Mouse (Mus musculus): ENCODE measurements around the gene Inf2.

DNA sequence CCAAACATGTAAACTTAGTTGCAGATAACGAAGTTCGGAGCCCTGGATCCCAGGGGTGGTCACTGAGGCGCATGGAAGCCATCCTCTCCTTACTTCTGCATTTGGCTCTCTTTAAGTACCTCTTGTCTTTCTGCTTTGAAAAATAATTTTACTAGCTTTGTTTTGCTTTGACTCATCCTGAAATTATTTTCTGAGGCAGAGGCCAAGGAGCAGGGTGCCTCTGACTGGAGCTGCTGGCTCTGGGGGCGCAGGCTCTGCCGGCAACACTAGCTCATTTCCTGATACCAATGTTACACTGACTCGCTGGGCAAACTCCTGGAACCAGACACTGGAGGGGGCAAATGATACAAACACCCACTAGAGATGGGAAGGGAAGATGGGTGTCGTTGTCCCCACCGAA lies 8.7 kb upstream of the Inf2 start:
- TF ChIP-seq CTCF (IDR thresholded peaks at IDR 0.05; ENCODE audit: insufficient read depth, low read length): no peak
- no peak for TF ChIP-seq POLR2A (IDR thresholded peaks at IDR 0.05; ENCODE audit: borderline replicate concordance, extremely low read depth, low read depth, low read length)

Data from lung, adult 2 months (tissue).